Mouse (Mus musculus) heart, adult 2 months (tissue): ENCODE measurements around the gene Limch1.

Experiments used
- CTCF ChIP-seq: fragments of 200-600 bp; IDR thresholded peaks from 2 replicates; pipeline ENCODE4 v1.8.1; 2022; ENCODE audit warnings: antibody characterized with exemption, mild to moderate bottlenecking, moderate library complexity
- EP300 ChIP-seq: fragments of 200-500 bp; IDR thresholded peaks from 2 replicates; pipeline ENCODE4 v1.6.1; 2011; ENCODE audit warnings: low read depth, low read length, control low read depth; ENCODE audit not compliant: insufficient read depth
- POLR2A ChIP-seq: fragments of 200-500 bp; IDR thresholded peaks from 2 replicates; pipeline ENCODE4 v1.6.1; 2011; ENCODE audit warnings: mild to moderate bottlenecking, low read depth, low read length, control low read depth; ENCODE audit not compliant: insufficient read depth

- TF ChIP-seq POLR2A: no peak
- TF ChIP-seq CTCF: no peak
- TF ChIP-seq EP300: no peak
Observed at GRCm38 (mm10) chr5:67011985-67012384, 266.4 kb downstream of the Limch1 start.
